Mouse (Mus musculus): Measurements from ENCODE around the gene 1810046K07Rik. TPM values are rescaled to one million over a fixed set of nuclear protein-coding genes. Genes with fewer than 3 reads are reported as not detected.

The 1810046K07Rik gene
- polyA plus RNA-seq (2012; fragmentation: generic; extraction: Trizol), result not detected

GRCm38 (mm10) chr9:51328731-51329130 lies at the start of gene 1810046K07Rik:
Gene 1810046K07Rik, minus strand, starts transcription at chr9:51328917.
- no peak within 1 kb of the TSS for H3K4me2 ChIP-seq (ENCODE audit: low read depth)
- no peak within 1 kb of the TSS for H3ac ChIP-seq (ENCODE audit: control insufficient read depth, insufficient read length)
- H3K79me2 ChIP-seq (ENCODE audit: control insufficient read depth, insufficient read depth), result no peaks in the 10 kb centered on the region
- H3K36me3 ChIP-seq (ENCODE audit: control insufficient read depth, insufficient read depth), result no peaks in the 10 kb centered on the region
- peaks cover 36% of the 10 kb centered on the region for H3K27me3 ChIP-seq (ENCODE audit: control insufficient read depth, insufficient read depth, insufficient read length)
- no peak for TF ChIP-seq TCF12 (IDR thresholded peaks at IDR 0.05; ENCODE audit: insufficient read depth, poor library complexity, severe bottlenecking)
- no peak for TF ChIP-seq POLR2AphosphoS2 (IDR thresholded peaks at IDR 0.05; ENCODE audit: insufficient read length, low read depth)
- TF ChIP-seq TCF3 (IDR thresholded peaks at IDR 0.05; ENCODE audit: insufficient read length, low read depth), result no peak
- TF ChIP-seq CEBPB (IDR thresholded peaks at IDR 0.05; ENCODE audit: insufficient read depth, poor library complexity, severe bottlenecking), result no peak
- TF ChIP-seq MYOG (IDR thresholded peaks at IDR 0.05; ENCODE audit: control insufficient read depth in 1 of 3, insufficient read depth in 1 of 3, insufficient read length in 2 of 3, low read depth in 2 of 3), result no peak
- no peak for TF ChIP-seq SRF (IDR thresholded peaks at IDR 0.05; ENCODE audit: control insufficient read depth, insufficient read length, low read depth)
- no peak for TF ChIP-seq E2F4 (IDR thresholded peaks at IDR 0.05; ENCODE audit: insufficient read depth)
- TF ChIP-seq REST (IDR thresholded peaks at IDR 0.05; ENCODE audit: insufficient read depth, insufficient read length), result no peak
- no peak for TF ChIP-seq POLR2A (IDR thresholded peaks at IDR 0.05; ENCODE audit: insufficient read length, low read depth)
- no peak for TF ChIP-seq USF1 (IDR thresholded peaks at IDR 0.05; ENCODE audit: low read depth)
- no peak for TF ChIP-seq MYOD1 (IDR thresholded peaks at IDR 0.05; ENCODE audit: control insufficient read depth in 1 of 3, insufficient read length in 2 of 3, low read depth in 2 of 3)
- no peak for TF ChIP-seq MAX (IDR thresholded peaks at IDR 0.05; ENCODE audit: low read depth)
- H3K4me3 ChIP-seq, result no peak within 1 kb of the TSS

DNA sequence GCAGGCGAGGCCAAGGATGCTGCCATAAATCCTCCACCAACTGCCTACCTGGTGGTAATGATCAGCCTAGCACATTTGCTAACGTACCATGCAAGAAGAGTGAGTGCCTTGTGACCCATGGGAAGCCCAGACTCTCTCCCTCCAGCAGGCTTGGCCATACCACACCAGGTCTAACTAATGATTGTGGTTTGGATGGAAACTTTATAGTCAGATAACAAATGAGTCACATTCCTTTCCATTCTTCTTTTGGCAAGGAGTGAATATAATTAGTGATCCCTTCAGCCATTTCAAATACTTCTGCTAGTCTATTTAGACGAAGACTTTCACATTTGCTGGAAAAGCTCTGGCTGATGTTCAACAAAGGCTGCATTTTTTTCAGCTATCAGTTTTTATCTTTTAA lies 40.8 kb upstream of the 1810046K07Rik start:
- Histone ChIP-seq H3ac (ENCODE audit: control insufficient read depth, insufficient read length) (no peak overlapping the region), H3K79me2 (ENCODE audit: control insufficient read depth, insufficient read depth) (no peaks in the 10 kb centered on the region), H3K36me3 (ENCODE audit: control insufficient read depth, insufficient read depth) (no peaks in the 10 kb centered on the region), H3K4me3 (no peak overlapping the region), H3K27me3 (ENCODE audit: control insufficient read depth, insufficient read depth, insufficient read length) (no peaks in the 10 kb centered on the region), H3K4me2 (ENCODE audit: low read depth) (no peak overlapping the region)
- TF ChIP-seq REST (IDR thresholded peaks at IDR 0.05; ENCODE audit: insufficient read depth, insufficient read length), result no peak
- no peak for TF ChIP-seq MYOD1 (IDR thresholded peaks at IDR 0.05; ENCODE audit: control insufficient read depth in 1 of 3, insufficient read length in 2 of 3, low read depth in 2 of 3)
- no peak for TF ChIP-seq POLR2A (IDR thresholded peaks at IDR 0.05; ENCODE audit: insufficient read length, low read depth)
- no peak for TF ChIP-seq E2F4 (IDR thresholded peaks at IDR 0.05; ENCODE audit: insufficient read depth)
- no peak for TF ChIP-seq CEBPB (IDR thresholded peaks at IDR 0.05; ENCODE audit: insufficient read depth, poor library complexity, severe bottlenecking)
- no peak for TF ChIP-seq POLR2AphosphoS2 (IDR thresholded peaks at IDR 0.05; ENCODE audit: insufficient read length, low read depth)
- TF ChIP-seq TCF12 (IDR thresholded peaks at IDR 0.05; ENCODE audit: insufficient read depth, poor library complexity, severe bottlenecking), result no peak
- no peak for TF ChIP-seq MAX (IDR thresholded peaks at IDR 0.05; ENCODE audit: low read depth)
- TF ChIP-seq SRF (IDR thresholded peaks at IDR 0.05; ENCODE audit: control insufficient read depth, insufficient read length, low read depth), result no peak
- no peak for TF ChIP-seq TCF3 (IDR thresholded peaks at IDR 0.05; ENCODE audit: insufficient read length, low read depth)
- no peak for TF ChIP-seq MYOG (IDR thresholded peaks at IDR 0.05; ENCODE audit: control insufficient read depth in 1 of 3, insufficient read depth in 1 of 3, insufficient read length in 2 of 3, low read depth in 2 of 3)
- TF ChIP-seq USF1 (IDR thresholded peaks at IDR 0.05; ENCODE audit: low read depth), result no peak

DNA sequence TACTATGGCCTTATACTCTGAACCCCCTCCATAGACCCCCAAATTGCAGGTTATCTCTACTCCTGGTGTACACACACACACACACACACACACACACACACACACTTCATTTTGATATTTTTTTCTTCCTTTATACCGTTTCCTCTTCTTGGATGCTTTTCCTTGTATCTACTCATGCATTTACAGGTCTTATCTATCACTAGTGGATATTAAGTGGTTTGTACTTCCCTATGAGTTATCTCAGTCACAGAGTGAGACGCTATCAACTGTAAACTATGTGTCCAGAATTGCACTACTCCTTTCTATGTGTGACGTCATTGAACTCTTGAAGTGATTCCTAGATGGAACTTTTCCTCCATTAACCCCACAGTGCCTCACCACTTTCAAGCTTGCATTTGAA lies 38.4 kb upstream of the 1810046K07Rik start:
- no peaks in the 10 kb centered on the region for H3K79me2 ChIP-seq (ENCODE audit: control insufficient read depth, insufficient read depth)
- H3K4me2 ChIP-seq (ENCODE audit: low read depth), result no peak overlapping the region
- H3K36me3 ChIP-seq (ENCODE audit: control insufficient read depth, insufficient read depth), result no peaks in the 10 kb centered on the region
- no peak overlapping the region for H3K4me3 ChIP-seq
- no peak overlapping the region for H3ac ChIP-seq (ENCODE audit: control insufficient read depth, insufficient read length)
- TF ChIP-seq TCF3 (IDR thresholded peaks at IDR 0.05; ENCODE audit: insufficient read length, low read depth) (no peak), SRF (IDR thresholded peaks at IDR 0.05; ENCODE audit: control insufficient read depth, insufficient read length, low read depth) (no peak), MYOD1 (IDR thresholded peaks at IDR 0.05; ENCODE audit: control insufficient read depth in 1 of 3, insufficient read length in 2 of 3, low read depth in 2 of 3) (no peak), E2F4 (IDR thresholded peaks at IDR 0.05; ENCODE audit: insufficient read depth) (no peak), REST (IDR thresholded peaks at IDR 0.05; ENCODE audit: insufficient read depth, insufficient read length) (no peak), TCF12 (IDR thresholded peaks at IDR 0.05; ENCODE audit: insufficient read depth, poor library complexity, severe bottlenecking) (no peak)
- no peaks in the 10 kb centered on the region for H3K27me3 ChIP-seq (ENCODE audit: control insufficient read depth, insufficient read depth, insufficient read length)

- H3K36me3 ChIP-seq (ENCODE audit: control insufficient read depth, insufficient read depth), result no peaks in the 10 kb centered on the region
- no peaks in the 10 kb centered on the region for H3K27me3 ChIP-seq (ENCODE audit: control insufficient read depth, insufficient read depth, insufficient read length)
- H3ac ChIP-seq (ENCODE audit: control insufficient read depth, insufficient read length), result no peak overlapping the region
- TF ChIP-seq REST (IDR thresholded peaks at IDR 0.05; ENCODE audit: insufficient read depth, insufficient read length) (no peak), TCF3 (IDR thresholded peaks at IDR 0.05; ENCODE audit: insufficient read length, low read depth) (no peak), MYOG (IDR thresholded peaks at IDR 0.05; ENCODE audit: control insufficient read depth in 1 of 3, insufficient read depth in 1 of 3, insufficient read length in 2 of 3, low read depth in 2 of 3) (no peak), POLR2AphosphoS2 (IDR thresholded peaks at IDR 0.05; ENCODE audit: insufficient read length, low read depth) (no peak), POLR2A (IDR thresholded peaks at IDR 0.05; ENCODE audit: insufficient read length, low read depth) (no peak), MYOD1 (IDR thresholded peaks at IDR 0.05; ENCODE audit: control insufficient read depth in 1 of 3, insufficient read length in 2 of 3, low read depth in 2 of 3) (no peak), USF1 (IDR thresholded peaks at IDR 0.05; ENCODE audit: low read depth) (no peak), MAX (IDR thresholded peaks at IDR 0.05; ENCODE audit: low read depth) (no peak), CEBPB (IDR thresholded peaks at IDR 0.05; ENCODE audit: insufficient read depth, poor library complexity, severe bottlenecking) (no peak), E2F4 (IDR thresholded peaks at IDR 0.05; ENCODE audit: insufficient read depth) (no peak), TCF12 (IDR thresholded peaks at IDR 0.05; ENCODE audit: insufficient read depth, poor library complexity, severe bottlenecking) (no peak), SRF (IDR thresholded peaks at IDR 0.05; ENCODE audit: control insufficient read depth, insufficient read length, low read depth) (no peak)
- H3K4me3 ChIP-seq, result no peak overlapping the region
- H3K4me2 ChIP-seq (ENCODE audit: low read depth), result no peak overlapping the region
- H3K79me2 ChIP-seq (ENCODE audit: control insufficient read depth, insufficient read depth), result no peaks in the 10 kb centered on the region
These were observed 35.3 kb upstream of the 1810046K07Rik start for GRCm38 (mm10) chr9:51364059-51364458.
